Mouse (Mus musculus): Measurements from ENCODE around the gene Farsb. TPM values are rescaled to one million over a fixed set of nuclear protein-coding genes. Genes with fewer than 3 reads are reported as not detected.
A peak's percentile ranks its signal among the peaks of the same experiment; 100 is the strongest.

Farsb gene
- total and polyA plus RNA-seq, 2 experiments from 2014 or later, result 72.8 to 129 TPM

GRCm38 (mm10) chr1:78452544-78452943, 36.2 kb downstream of the Farsb start:
- H3K9ac ChIP-seq (replicated peaks; ENCODE audit: low read length), result no peak overlapping the region
- no peak for TF ChIP-seq CTCF (IDR thresholded peaks at IDR 0.05; ENCODE audit: low read depth)
- H3K27me3 ChIP-seq (ENCODE audit: insufficient read depth, low read length), result no peaks in the 10 kb centered on the region
- no peaks in the 10 kb centered on the region for H3K9me3 ChIP-seq (ENCODE audit: low read length)
- no peak for DNase-seq (ENCODE audit: low spot score)
- no peak overlapping the region for H3K27ac ChIP-seq
- H3K4me1 ChIP-seq (ENCODE audit: insufficient read depth, low read length), result no peaks in the 10 kb centered on the region
- no peak overlapping the region for H3K4me3 ChIP-seq (ENCODE audit: low read length)
- WGBS, result 89% methylated on average over 6 of the region's 6 CpGs
- no peak for ATAC-seq
- H3K4me2 ChIP-seq (ENCODE audit: low read depth, low read length), result no peak overlapping the region
- peaks cover 14% of the 10 kb centered on the region for H3K36me3 ChIP-seq (ENCODE audit: insufficient read depth, low read length)

- Histone ChIP-seq H3K4me2 (ENCODE audit: low read depth, low read length) (no peak overlapping the region), H3K4me1 (ENCODE audit: insufficient read depth, low read length) (no peaks in the 10 kb centered on the region), H3K27ac (peak overlapping the region; percentile 6; the same call in 1 of the 2 replicates), H3K36me3 (ENCODE audit: insufficient read depth, low read length) (peaks cover 13% of the 10 kb centered on the region), H3K9me3 (ENCODE audit: low read length) (no peaks in the 10 kb centered on the region), H3K27me3 (ENCODE audit: insufficient read depth, low read length) (no peaks in the 10 kb centered on the region), H3K9ac (replicated peaks; ENCODE audit: low read length) (no peak overlapping the region), H3K4me3 (ENCODE audit: low read length) (no peak overlapping the region)
- 71% methylated on average over 12 of the region's 12 CpGs for WGBS
- no peak for TF ChIP-seq CTCF (IDR thresholded peaks at IDR 0.05; ENCODE audit: low read depth)
- no peak for ATAC-seq
- peak; percentile 7 for DNase-seq (ENCODE audit: low spot score)
These were observed 37.4 kb downstream of the Farsb start for GRCm38 (mm10) chr1:78451070-78451854.

GRCm38 (mm10) chr1:78448091-78448490, 40.6 kb downstream of the Farsb start:
- H3K27ac ChIP-seq, result no peak overlapping the region
- H3K4me1 ChIP-seq (ENCODE audit: insufficient read depth, low read length), result no peaks in the 10 kb centered on the region
- no peak overlapping the region for H3K4me2 ChIP-seq (ENCODE audit: low read depth, low read length)
- H3K27me3 ChIP-seq (ENCODE audit: insufficient read depth, low read length), result no peaks in the 10 kb centered on the region
- no peak overlapping the region for H3K9ac ChIP-seq (replicated peaks; ENCODE audit: low read length)
- no peak for TF ChIP-seq CTCF (IDR thresholded peaks at IDR 0.05; ENCODE audit: low read depth)
- no peak for DNase-seq (ENCODE audit: low spot score)
- no peak overlapping the region for H3K4me3 ChIP-seq (ENCODE audit: low read length)
- 0 out of 2 replicates have a peak, but pooled peaks have one; percentile 38 for ATAC-seq
- peaks cover 20% of the 10 kb centered on the region for H3K36me3 ChIP-seq (ENCODE audit: insufficient read depth, low read length)
- WGBS, result 67% methylated on average over 1 of the region's 1 CpGs
- no peaks in the 10 kb centered on the region for H3K9me3 ChIP-seq (ENCODE audit: low read length)

- Histone ChIP-seq H3K4me3 (ENCODE audit: low read length) (no peak overlapping the region), H3K27ac (no peak overlapping the region), H3K36me3 (ENCODE audit: insufficient read depth, low read length) (peaks cover 20% of the 10 kb centered on the region), H3K4me2 (ENCODE audit: low read depth, low read length) (no peak overlapping the region), H3K27me3 (ENCODE audit: insufficient read depth, low read length) (no peaks in the 10 kb centered on the region), H3K9ac (replicated peaks; ENCODE audit: low read length) (no peak overlapping the region), H3K4me1 (ENCODE audit: insufficient read depth, low read length) (no peaks in the 10 kb centered on the region), H3K9me3 (ENCODE audit: low read length) (no peaks in the 10 kb centered on the region)
- WGBS, result 93% methylated on average over 6 of the region's 6 CpGs
- no peak for DNase-seq (ENCODE audit: low spot score)
- no peak for ATAC-seq
- TF ChIP-seq CTCF (IDR thresholded peaks at IDR 0.05; ENCODE audit: low read depth), result no peak
These were observed 42.0 kb downstream of the Farsb start for GRCm38 (mm10) chr1:78446742-78447141.

DNA sequence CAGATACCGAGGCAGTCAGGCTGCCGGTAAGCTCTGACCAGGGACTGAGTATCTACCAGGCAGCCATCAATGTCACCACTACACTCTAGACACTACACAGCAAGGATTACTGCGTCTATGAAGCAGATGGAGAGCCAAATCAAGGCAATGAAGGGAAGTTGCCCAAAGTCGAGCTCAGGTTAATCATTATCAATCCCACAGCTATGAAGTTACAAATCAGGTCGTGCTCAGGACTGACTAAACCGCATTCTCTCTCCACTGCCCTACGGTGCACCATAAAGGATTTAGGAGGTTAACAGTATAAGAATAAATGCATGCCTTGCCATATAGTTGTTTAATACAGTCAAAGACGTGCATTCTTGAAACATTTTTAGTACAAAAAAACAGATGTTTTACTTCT, 42.5 kb downstream of the Farsb start:
- Histone ChIP-seq H3K4me3 (ENCODE audit: low read length) (no peak overlapping the region), H3K27ac (no peak overlapping the region), H3K9me3 (ENCODE audit: low read length) (no peaks in the 10 kb centered on the region), H3K27me3 (ENCODE audit: insufficient read depth, low read length) (no peaks in the 10 kb centered on the region), H3K9ac (replicated peaks; ENCODE audit: low read length) (no peak overlapping the region), H3K36me3 (ENCODE audit: insufficient read depth, low read length) (peaks cover 20% of the 10 kb centered on the region), H3K4me2 (ENCODE audit: low read depth, low read length) (no peak overlapping the region), H3K4me1 (ENCODE audit: insufficient read depth, low read length) (no peaks in the 10 kb centered on the region)
- ATAC-seq, result no peak
- no peak for TF ChIP-seq CTCF (IDR thresholded peaks at IDR 0.05; ENCODE audit: low read depth)
- 87% methylated on average over 8 of the region's 8 CpGs for WGBS
- no peak for DNase-seq (ENCODE audit: low spot score)

DNA sequence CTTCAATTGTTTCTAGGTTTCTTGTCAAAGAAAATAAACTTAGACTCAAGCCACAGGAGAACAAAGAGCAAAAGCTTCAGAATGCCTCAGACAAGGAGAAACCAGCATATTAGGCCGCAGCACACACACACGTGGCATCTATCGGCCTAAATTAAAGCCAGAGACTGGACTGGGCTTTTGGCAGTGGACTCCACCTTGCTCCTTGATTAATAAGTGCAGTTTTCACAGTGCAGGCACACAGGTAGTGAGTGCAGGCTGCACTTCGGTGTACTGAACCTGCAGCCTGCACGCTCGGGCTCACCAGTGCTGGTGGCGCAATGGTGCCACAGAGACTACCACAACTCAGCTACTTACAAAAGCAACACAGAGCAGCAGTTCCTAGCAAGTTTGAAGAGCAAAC, 45.6 kb downstream of the Farsb start:
- ATAC-seq, result no peak
- DNase-seq (ENCODE audit: low spot score), result no peak
- Histone ChIP-seq H3K9me3 (ENCODE audit: low read length) (no peaks in the 10 kb centered on the region), H3K36me3 (ENCODE audit: insufficient read depth, low read length) (peaks cover 7% of the 10 kb centered on the region; the same call in 1 of the 2 replicates), H3K9ac (replicated peaks; ENCODE audit: low read length) (no peak overlapping the region), H3K4me2 (ENCODE audit: low read depth, low read length) (no peak overlapping the region), H3K27ac (no peak overlapping the region), H3K27me3 (ENCODE audit: insufficient read depth, low read length) (no peaks in the 10 kb centered on the region), H3K4me1 (ENCODE audit: insufficient read depth, low read length) (no peaks in the 10 kb centered on the region), H3K4me3 (ENCODE audit: low read length) (no peak overlapping the region)
- 93% methylated on average over 7 of the region's 7 CpGs for WGBS
- no peak for TF ChIP-seq CTCF (IDR thresholded peaks at IDR 0.05; ENCODE audit: low read depth)

- no peaks in the 10 kb centered on the region for H3K27me3 ChIP-seq (ENCODE audit: insufficient read depth, low read length)
- WGBS, result 94% methylated on average over 8 of the region's 8 CpGs
- TF ChIP-seq CTCF (IDR thresholded peaks at IDR 0.05; ENCODE audit: low read depth), result no peak
- DNase-seq (ENCODE audit: low spot score) (peak; percentile 1), ATAC-seq (no peak)
- H3K4me1 ChIP-seq (ENCODE audit: insufficient read depth, low read length), result no peaks in the 10 kb centered on the region
- no peaks in the 10 kb centered on the region for H3K9me3 ChIP-seq (ENCODE audit: low read length)
- no peak overlapping the region for H3K4me3 ChIP-seq (ENCODE audit: low read length)
- H3K9ac ChIP-seq (replicated peaks; ENCODE audit: low read length), result no peak overlapping the region
- peaks cover 7% of the 10 kb centered on the region; the same call in 1 of the 2 replicates for H3K36me3 ChIP-seq (ENCODE audit: insufficient read depth, low read length)
- H3K27ac ChIP-seq, result no peak overlapping the region
- H3K4me2 ChIP-seq (ENCODE audit: low read depth, low read length), result no peak overlapping the region
These were observed 48.0 kb downstream of the Farsb start for GRCm38 (mm10) chr1:78440716-78441115.

All from hindbrain, postnatal 0 days (tissue).